Comparison of ENCODE assay signal across 9 mouse cellular contexts in the genomic region with DNA sequence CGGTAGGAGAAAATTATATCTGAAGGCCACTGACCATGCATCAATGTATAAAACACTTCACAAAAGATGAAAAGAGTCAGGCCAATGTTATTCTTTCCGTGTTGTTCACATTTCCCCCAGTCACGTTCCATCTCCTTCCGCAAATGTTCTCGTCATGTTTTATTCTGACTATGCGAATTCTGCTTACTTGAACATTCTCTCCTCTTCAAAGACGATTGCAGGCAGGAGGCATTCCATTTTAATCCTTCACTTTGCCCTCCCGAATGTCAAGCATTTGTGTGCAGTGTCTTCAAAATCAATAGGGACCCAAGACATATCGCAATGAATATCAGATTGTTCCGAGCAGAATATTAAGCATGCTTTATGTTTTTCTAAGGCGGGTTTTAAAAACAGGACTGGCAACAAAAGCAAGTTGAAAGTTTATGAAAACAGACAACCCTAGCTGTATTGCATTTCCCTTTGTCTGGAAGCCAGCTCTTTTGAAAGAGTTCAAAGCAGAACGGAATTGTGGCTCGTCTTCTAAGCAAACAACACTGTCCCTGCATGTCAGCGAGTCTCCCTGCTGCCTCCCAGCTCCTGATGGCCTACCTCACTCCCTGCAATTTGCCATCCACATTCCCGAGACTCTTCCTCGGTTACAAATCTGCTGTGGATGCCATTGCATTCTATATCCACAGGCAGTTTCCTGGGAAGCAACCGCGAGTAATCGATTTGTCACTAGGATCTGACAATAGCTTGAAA.
DNase-seq lines count a peak whose midpoint lies in the region; ATAC-seq lines count a peak whose summit lies in the region.
"Had no signal": no experiment of that assay in that cellular context is flagged by ENCODE, and none has a peak within 500 bp of the region (broad histone marks: within the 10 kb centered on the region; RNA-seq: fewer than 3 reads in every experiment).

No protein-coding gene starts in this region.

- H3K9ac ChIP-seq in hindbrain, embryonic 11.5 days (ENCODE audit: low read depth, low read length): no peak overlapping the region
- peak overlapping the region; percentile 42 for H3K9ac ChIP-seq in midbrain, embryonic 16.5 days (ENCODE audit: low read depth, low read length)
- H3K9ac ChIP-seq: limb, embryonic 13.5 days had no signal

- no peaks in the 10 kb centered on the region for H3K9me3 ChIP-seq in hindbrain, embryonic 11.5 days (ENCODE audit: control insufficient read depth, low read length)
- no peaks in the 10 kb centered on the region for H3K9me3 ChIP-seq in midbrain, embryonic 16.5 days (replicated peaks; ENCODE audit: control insufficient read depth, low read length, poor library complexity, severe bottlenecking)
- H3K9me3 ChIP-seq: limb, embryonic 13.5 days had no signal

- H3K4me2 ChIP-seq in hindbrain, embryonic 11.5 days (replicated peaks; ENCODE audit: low read depth, low read length): no peak overlapping the region
- H3K4me2 ChIP-seq in midbrain, embryonic 16.5 days (ENCODE audit: low read length): peak overlapping the region; percentile 38
- H3K4me2 ChIP-seq: limb, embryonic 13.5 days had no signal

- no peaks in the 10 kb centered on the region for H3K36me3 ChIP-seq in hindbrain, embryonic 11.5 days (ENCODE audit: control insufficient read depth, insufficient read depth, low read length)
- H3K36me3 ChIP-seq in midbrain, embryonic 16.5 days (ENCODE audit: control insufficient read depth, insufficient read depth, low read length): no peaks in the 10 kb centered on the region
- H3K36me3 ChIP-seq: limb, embryonic 13.5 days had no signal

- no peak overlapping the region; the same call in 1 of the 2 replicates for H3K27ac ChIP-seq in hindbrain, embryonic 11.5 days (ENCODE audit: low read depth, low read length)
- peak overlapping the region; percentile 66; the same call in 1 of the 2 replicates for H3K27ac ChIP-seq in midbrain, embryonic 16.5 days (ENCODE audit: low read length)
- H3K27ac ChIP-seq: limb, embryonic 13.5 days had no signal

- no peaks in the 10 kb centered on the region for H3K4me1 ChIP-seq in hindbrain, embryonic 11.5 days (replicated peaks; ENCODE audit: control insufficient read depth, insufficient read depth, low read length)
- peaks cover 24% of the 10 kb centered on the region for H3K4me1 ChIP-seq in midbrain, embryonic 16.5 days (ENCODE audit: control insufficient read depth, insufficient read depth, low read length)

- no peak for ATAC-seq in hindbrain, embryonic 11.5 days (ENCODE audit: low FRiP score)
- ATAC-seq in midbrain, embryonic 16.5 days: peak; percentile 51; the same call in 1 of the 2 replicates

- no peak overlapping the region for H3K4me3 ChIP-seq in hindbrain, embryonic 11.5 days (ENCODE audit: low read depth, low read length)
- no peak overlapping the region for H3K4me3 ChIP-seq in midbrain, embryonic 16.5 days (ENCODE audit: low read depth, low read length)
- H3K4me3 ChIP-seq: limb, embryonic 13.5 days had no signal

- no peaks in the 10 kb centered on the region for H3K27me3 ChIP-seq in hindbrain, embryonic 11.5 days (ENCODE audit: control insufficient read depth, insufficient read depth, low read length)
- no peaks in the 10 kb centered on the region for H3K27me3 ChIP-seq in midbrain, embryonic 16.5 days (ENCODE audit: control insufficient read depth, insufficient read depth, low read depth, low read length)
- H3K27me3 ChIP-seq: limb, embryonic 13.5 days had no signal

- peak; percentile 2 for DNase-seq in kidney, postnatal 14 days
- DNase-seq in kidney, adult 9 months: no peak
- peak; percentile 43 for DNase-seq in embryo, embryonic 11 days
- peak; percentile 49 for DNase-seq in hindbrain, embryonic 11.5 days (ENCODE audit: low spot score)
- DNase-seq in thymus, postnatal 25 days: no peak
- DNase-seq in frontal cortex, postnatal 14 days (ENCODE audit: low spot score in 2 of 2): no peak
- no peak for DNase-seq in cerebellum, adult 8-10 months

- 34% methylated on average over 19 of the region's 19 CpGs for WGBS in hindbrain, embryonic 11.5 days
- WGBS in midbrain, embryonic 16.5 days: 10% methylated on average over 19 of the region's 19 CpGs

Comparison
In these comparisons a context has a peak if more than half of its experiments do, and no peak if none do; other contexts are left out.
1. DNase-seq: peak in kidney, postnatal 14 days (single experiment), embryo, embryonic 11 days (single experiment) and hindbrain, embryonic 11.5 days (single experiment); none in kidney, adult 9 months (single experiment), thymus, postnatal 25 days (single experiment), frontal cortex, postnatal 14 days (0 of 2) and cerebellum, adult 8-10 months (single experiment).